Mouse (Mus musculus) kidney, postnatal 0 days (tissue): ENCODE measurements around the gene Atxn7l3. TPM values are rescaled to one million over a fixed set of nuclear protein-coding genes. Genes with fewer than 3 reads are reported as not detected.

Experiments
- ATAC-seq: fragments of 200-750 bp; cut with Nextera tagmentation; replicated peaks from 2 replicates; pipeline ENCODE4 v1.8.0; 2017; ENCODE audit warnings: low read depth, moderate number of reproducible peaks, moderate TSS enrichment, moderate library complexity; ENCODE audit not compliant: low FRiP score
- DNase-seq: peaks from one replicate; pipeline ENCODE4 v3.0.0-alpha.2; 2016; ENCODE audit warnings: low spot score
- H3K27ac ChIP-seq: fragments of 300-500 bp; sonication (generic); 2 replicates; pipeline ENCODE4 v1.5.1; 2014; ENCODE audit warnings: mild to moderate bottlenecking
- H3K27me3 ChIP-seq: fragments of 300-500 bp; sonication (generic); 2 replicates; pipeline ENCODE4 v1.6.1; 2014; ENCODE audit warnings: low read length, mixed read lengths; ENCODE audit not compliant: insufficient read depth
- H3K36me3 ChIP-seq: fragments of 300-500 bp; sonication (generic); 2 replicates; pipeline ENCODE4 v1.6.1; 2014; ENCODE audit warnings: low read length, mixed read lengths; ENCODE audit not compliant: insufficient read depth
- H3K4me1 ChIP-seq: fragments of 300-500 bp; sonication (generic); replicated peaks from 2 replicates; pipeline ENCODE4 v1.6.1; 2014; ENCODE audit warnings: antibody characterized with exemption, low read length, mixed read lengths; ENCODE audit not compliant: insufficient read depth
- H3K4me2 ChIP-seq: fragments of 300-500 bp; sonication (generic); 2 replicates; pipeline ENCODE4 v1.6.1; 2014; ENCODE audit warnings: mild to moderate bottlenecking, low read length, moderate library complexity, mixed read lengths
- H3K4me3 ChIP-seq: fragments of 300-500 bp; sonication (generic); replicated peaks from 2 replicates; pipeline ENCODE4 v1.5.1; 2014; ENCODE audit warnings: low read depth, low read length
- H3K9ac ChIP-seq: fragments of 300-500 bp; sonication (generic); 2 replicates; pipeline ENCODE4 v1.6.1; 2014; ENCODE audit warnings: low read depth, low read length
- H3K9me3 ChIP-seq: fragments of 300-500 bp; sonication (generic); replicated peaks from 2 replicates; pipeline ENCODE4 v1.6.1; 2016; ENCODE audit warnings: low read length, inconsistent platforms, mixed read lengths
- CTCF ChIP-seq: IDR thresholded peaks from 2 replicates; pipeline ENCODE4 v1.5.1; 2016; ENCODE audit warnings: antibody characterized with exemption, low read depth, mild to moderate bottlenecking, moderate library complexity
- WGBS: fragments of 180-500 bp; shearing (Covaris S2); extraction: QIAGEN DNeasy Blood & Tissue Kit; methylation state at CpG from one replicate; pipeline ENCODE4 v1.1.7; 2014; 5-methylcytosine and 5-hydroxymethylcytosine counted together
- polyA plus RNA-seq: library from polyadenylated mRNA; unstranded; fragments of >200 nt; fragmentation: Nextera tagmentation; extraction: Ambion mirVana; gene quantifications from 2 replicates; pipeline ENCODE4 v1.2.1, GENCODE M21; 2015

Gene Atxn7l3
- polyA plus RNA-seq, 1 experiment from 2014 or later, result 9.7 TPM

DNA sequence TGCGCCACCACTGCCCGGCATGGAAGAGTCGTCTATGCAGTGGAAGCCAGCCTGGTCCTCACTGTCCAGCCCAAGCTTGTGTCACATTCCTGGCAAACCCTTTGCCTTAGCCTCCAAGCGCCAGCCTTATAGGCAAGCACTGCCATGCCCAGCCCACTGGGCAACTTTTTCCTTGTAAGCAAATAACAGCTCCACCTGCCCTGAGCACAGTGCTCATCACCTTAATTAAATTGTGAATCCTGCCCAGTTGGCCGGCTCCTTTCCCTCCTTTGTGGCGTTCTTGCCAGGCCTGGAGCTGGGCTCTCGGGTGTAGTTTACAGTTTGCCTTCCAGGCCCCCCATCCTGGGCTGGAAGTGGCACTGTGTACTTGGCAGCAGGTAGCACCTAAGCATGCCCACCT lies 33.2 kb downstream of the Atxn7l3 start:
- H3K9me3 ChIP-seq, result no peaks in the 10 kb centered on the region
- no peak overlapping the region for H3K4me2 ChIP-seq
- H3K4me1 ChIP-seq, result 0 out of 2 replicates have a peak, but pooled peaks cover 2% of the 10 kb centered on the region
- H3K27ac ChIP-seq, result no peak overlapping the region
- no peak overlapping the region for H3K9ac ChIP-seq
- WGBS, result 86% methylated on average over 7 of the region's 7 CpGs
- TF ChIP-seq CTCF, result no peak
- H3K36me3 ChIP-seq, result no peaks in the 10 kb centered on the region
- DNase-seq, result no peak
- no peaks in the 10 kb centered on the region for H3K27me3 ChIP-seq
- H3K4me3 ChIP-seq, result no peak overlapping the region
- ATAC-seq, result no peak

DNA sequence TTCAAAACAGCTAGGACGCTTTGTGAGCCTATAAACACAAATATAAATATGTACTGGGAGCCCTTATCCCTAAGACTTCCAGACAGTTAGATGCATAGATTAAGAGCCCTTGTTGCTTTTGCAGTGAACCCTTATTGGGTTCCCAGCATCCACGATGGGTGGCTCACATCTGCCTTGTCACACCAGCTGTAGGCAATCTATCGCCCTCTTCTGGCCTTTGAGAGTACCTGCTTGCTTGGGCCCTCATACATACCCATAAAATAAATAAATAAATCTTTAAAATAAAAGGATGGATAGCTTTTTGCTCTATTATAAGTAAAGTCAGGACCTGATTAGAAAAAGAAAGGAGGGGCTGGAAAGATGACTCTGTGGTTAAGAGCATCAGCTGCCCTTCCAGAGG lies 37.9 kb downstream of the Atxn7l3 start:
- Histone ChIP-seq H3K9ac (no peak overlapping the region), H3K36me3 (peaks cover 10% of the 10 kb centered on the region; the same call in 1 of the 2 replicates), H3K9me3 (no peaks in the 10 kb centered on the region), H3K4me2 (no peak overlapping the region), H3K27me3 (no peaks in the 10 kb centered on the region), H3K4me3 (no peak overlapping the region), H3K27ac (no peak overlapping the region), H3K4me1 (peaks cover 3% of the 10 kb centered on the region; the same call in 1 of the 2 replicates)
- WGBS, result 98% methylated on average over 3 of the region's 3 CpGs
- ATAC-seq (no peak), DNase-seq (no peak)
- TF ChIP-seq CTCF, result peak; percentile 31; the same call in 1 of the 2 replicates

DNA sequence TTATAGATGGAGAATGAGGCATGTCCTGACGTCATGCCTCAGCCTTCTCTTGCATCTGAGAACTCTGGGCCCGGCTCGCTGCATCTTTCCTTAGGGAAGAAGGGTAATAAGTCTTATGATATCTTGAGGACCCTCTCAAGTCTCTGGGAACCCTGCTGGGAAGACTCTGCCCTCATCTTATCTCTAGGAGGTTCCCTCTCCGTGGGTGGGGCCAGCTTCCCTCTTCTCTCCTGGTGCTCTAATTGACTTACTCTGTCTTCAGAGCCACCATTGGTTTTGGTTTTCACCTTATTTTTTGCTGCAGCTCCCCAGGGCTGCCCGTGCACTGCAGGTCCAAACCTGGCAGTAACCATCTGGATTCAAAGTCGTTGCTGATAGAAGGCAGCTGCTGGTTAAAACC lies 38.3 kb downstream of the Atxn7l3 start:
- WGBS, result 82% methylated on average over 6 of the region's 6 CpGs
- Histone ChIP-seq H3K9ac (no peak overlapping the region), H3K4me1 (peaks cover 3% of the 10 kb centered on the region; the same call in 1 of the 2 replicates), H3K9me3 (no peaks in the 10 kb centered on the region), H3K4me3 (no peak overlapping the region), H3K27me3 (no peaks in the 10 kb centered on the region), H3K36me3 (peaks cover 10% of the 10 kb centered on the region; the same call in 1 of the 2 replicates), H3K27ac (no peak overlapping the region), H3K4me2 (no peak overlapping the region)
- TF ChIP-seq CTCF, result no peak
- no peak for ATAC-seq
- no peak for DNase-seq

DNA sequence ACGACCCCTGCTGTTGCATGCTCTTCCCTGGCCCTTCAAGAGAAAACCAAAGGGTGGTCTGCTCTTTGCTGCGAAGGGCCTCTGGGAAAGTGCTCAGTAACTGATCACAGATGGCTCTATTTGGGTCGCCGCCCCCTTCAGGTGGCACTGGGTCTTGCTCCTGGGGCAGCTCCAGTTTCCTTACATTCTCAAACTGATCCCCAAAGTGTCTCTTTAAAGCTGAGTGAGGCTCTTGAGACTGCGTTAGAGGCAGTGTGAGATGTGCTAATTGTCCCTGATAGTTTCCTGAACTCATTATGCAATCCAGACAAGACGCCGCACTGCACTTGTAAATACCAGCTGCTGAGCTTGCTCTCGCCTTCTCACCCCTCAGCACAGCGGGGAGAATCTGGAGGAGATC lies 38.9 kb downstream of the Atxn7l3 start:
- Histone ChIP-seq H3K9me3 (no peaks in the 10 kb centered on the region), H3K4me1 (peaks cover 3% of the 10 kb centered on the region; the same call in 1 of the 2 replicates), H3K4me2 (no peak overlapping the region), H3K27me3 (no peaks in the 10 kb centered on the region), H3K27ac (no peak overlapping the region), H3K9ac (no peak overlapping the region), H3K4me3 (no peak overlapping the region), H3K36me3 (peaks cover 10% of the 10 kb centered on the region; the same call in 1 of the 2 replicates)
- WGBS, result 43% methylated on average over 9 of the region's 9 CpGs
- peak; percentile 55 for TF ChIP-seq CTCF
- peak; percentile 49 for DNase-seq
- ATAC-seq, result no peak

DNA sequence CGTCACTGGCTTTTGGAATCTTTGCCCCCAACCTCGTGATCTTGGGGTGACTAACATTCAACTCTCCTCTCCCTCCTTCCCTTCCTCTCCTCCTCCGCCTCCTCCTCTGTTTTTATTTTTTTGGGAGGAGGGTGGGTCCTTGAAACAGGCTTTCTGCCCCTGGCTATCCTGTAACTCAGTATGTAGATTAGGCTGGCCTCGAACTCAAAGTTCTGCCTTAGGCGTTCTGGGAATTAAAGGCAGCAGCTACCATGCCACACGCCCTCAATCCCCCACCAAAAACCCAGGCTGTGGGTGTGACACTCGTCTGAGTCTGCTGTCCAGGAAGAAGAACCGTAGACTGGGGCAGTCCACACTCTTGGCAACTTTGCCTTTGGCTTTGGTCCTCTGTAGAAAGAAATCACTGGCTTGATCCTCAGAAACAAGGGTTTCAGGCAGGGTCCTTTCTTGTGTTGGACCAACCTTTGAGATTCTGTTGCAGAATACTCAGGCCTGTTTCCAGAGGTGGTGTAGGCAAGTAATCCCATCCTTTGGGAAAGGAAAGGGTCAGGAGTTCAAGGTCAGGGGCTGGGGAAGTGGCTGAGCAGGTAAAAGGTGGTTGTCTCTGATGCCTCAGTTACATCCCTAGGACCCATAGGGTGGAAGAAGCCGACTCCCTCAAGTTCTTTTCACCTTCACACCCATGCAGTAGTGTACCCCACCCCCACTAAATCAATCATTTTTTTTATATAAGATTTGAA lies 46.9 kb downstream of the Atxn7l3 start:
- TF ChIP-seq CTCF, result no peak
- WGBS, result 13% methylated on average over 9 of the region's 9 CpGs
- ATAC-seq, result no peak

DNA sequence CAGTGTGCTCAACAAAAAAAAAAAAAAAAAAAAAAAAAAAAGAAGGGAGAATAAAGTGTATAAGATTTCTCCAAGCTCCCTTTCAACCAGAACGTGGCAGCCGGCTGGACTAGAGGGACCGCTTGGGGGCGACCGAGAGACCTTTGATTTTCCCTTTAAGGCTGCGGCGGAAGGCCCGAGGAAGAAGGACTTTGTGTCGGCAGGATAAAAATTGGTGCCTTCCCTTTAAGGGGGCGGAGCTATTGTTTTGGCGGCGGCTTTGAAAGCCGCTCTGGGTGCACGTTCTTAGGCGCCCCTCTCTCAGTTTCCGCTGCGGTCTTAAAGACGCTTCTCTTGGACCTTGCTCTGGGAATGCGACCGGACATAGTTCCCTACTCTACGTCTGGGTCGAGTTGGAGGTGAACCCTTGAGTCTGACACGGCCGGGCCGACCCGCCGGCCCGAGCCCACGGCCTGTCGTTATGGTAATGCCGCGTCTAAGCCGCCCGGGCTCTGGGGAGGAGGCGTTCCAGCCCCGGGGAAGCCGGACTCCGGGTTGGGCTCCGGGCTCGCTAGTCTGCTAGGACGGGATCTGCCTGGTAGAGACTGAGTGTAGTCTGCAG lies 47.7 kb downstream of the Atxn7l3 start, which contains the start of gene BC030867:
Gene BC030867 (plus strand): TSS at position 253 of the 601 bp plus-strand sequence.
- peak within 1 kb of the TSS; percentile 92 for H3K4me2 ChIP-seq
- no peak within 1 kb of the TSS for H3K27ac ChIP-seq
- no peaks in the 10 kb centered on the region for H3K9me3 ChIP-seq
- WGBS, result under 1% methylated on average over 41 of the region's 41 CpGs
- peak within 1 kb of the TSS; percentile 44; the same call in 1 of the 2 replicates for H3K9ac ChIP-seq
- H3K4me1 ChIP-seq, result peaks cover 16% of the 10 kb centered on the region; the same call in 1 of the 2 replicates
- peak; percentile 83 for TF ChIP-seq CTCF
- H3K4me3 ChIP-seq, result peak within 1 kb of the TSS; percentile 56
- ATAC-seq (peak; percentile 58; the same call in 1 of the 2 replicates), DNase-seq (peak; percentile 97)
- no peaks in the 10 kb centered on the region for H3K36me3 ChIP-seq
- H3K27me3 ChIP-seq, result no peaks in the 10 kb centered on the region

More for the DNA sequence above, 46.9 kb downstream of the Atxn7l3 start:
- Histone ChIP-seq H3K27ac (no peak overlapping the region), H3K4me3 (peak overlapping the region; percentile 56), H3K9me3 (no peaks in the 10 kb centered on the region), H3K4me2 (peak overlapping the region; percentile 92), H3K27me3 (no peaks in the 10 kb centered on the region), H3K9ac (peak overlapping the region; percentile 44; the same call in 1 of the 2 replicates), H3K36me3 (no peaks in the 10 kb centered on the region), H3K4me1 (peaks cover 16% of the 10 kb centered on the region; the same call in 1 of the 2 replicates)
- no peak for DNase-seq
